Mouse (Mus musculus) effector memory CD4-positive, alpha-beta T cell, adult 5 months (primary cell): ENCODE results near the gene Cbs. TPM values are rescaled to one million over a fixed set of nuclear protein-coding genes. Genes with fewer than 3 reads are reported as not detected.

Source experiments
- polyA plus RNA-seq: library from polyadenylated mRNA; unstranded; fragments of 100-300 nt; shearing (Covaris generic); gene quantifications from one replicate; pipeline ENCODE4 v1.2.1, GENCODE M21; 2017

The Cbs gene
- 0.45 TPM for polyA plus RNA-seq

GRCm38 (mm10) chr17:31636942-31637811, at the start of gene Cbs:
Gene Cbs (minus strand): TSS chr17:31637238.

GRCm38 (mm10) chr17:31677507-31677906, 40.5 kb upstream of the Cbs start, which contains the start of gene Cryaa:
Gene Cryaa (plus strand): TSS chr17:31677807.

GRCm38 (mm10) chr17:31658468-31659185, 21.6 kb upstream of the Cbs start, which contains the start of gene U2af1:
Gene U2af1 (minus strand): TSS chr17:31658892.

GRCm38 (mm10) chr17:31564015-31564857, 72.8 kb downstream of the Cbs start, which contains the start of gene Pknox1:
Gene Pknox1 (plus strand): TSS chr17:31564734.

Other genes starting within 250 kb of the Cbs start
- gene Wdr4, start 117.3 kb downstream of the Cbs start, polyA plus RNA-seq: 24.5 TPM
- gene Ndufv3, start 117.1 kb downstream of the Cbs start, polyA plus RNA-seq: 161 TPM
- 56.0 TPM for gene Pknox1, start 72.5 kb downstream of the Cbs start, polyA plus RNA-seq
- gene U2af1, start 21.7 kb upstream of the Cbs start, polyA plus RNA-seq: 272 TPM
- not detected for gene Cryaa, start 40.6 kb upstream of the Cbs start, polyA plus RNA-seq
- gene Sik1, start 218.6 kb upstream of the Cbs start, polyA plus RNA-seq: 281 TPM